Mouse (Mus musculus): ENCODE measurements around the gene Defa26.
"Not testable (repeated sequence)": the region's sequence is repeated elsewhere in the genome, so short reads cannot be mapped to it uniquely, and the experiment has no call there.

Gene Defa26

GRCm38 (mm10) chr8:21617883-21618282 is at the start of gene Defa26:
TSS of gene Defa26 (plus strand) at chr8:21618183.
- not testable (repeated sequence) for DNase-seq (ENCODE audit: low spot score)

- DNase-seq (ENCODE audit: low spot score), result not testable (repeated sequence)
Observed at GRCm38 (mm10) chr8:21582706-21583105, 35.3 kb upstream of the Defa26 start, which contains the start of gene Defa28. TSS of gene Defa28 (plus strand) at chr8:21583006.

- DNase-seq (ENCODE audit: low spot score), result not testable (repeated sequence)
Observed at GRCm38 (mm10) chr8:21594408-21594807, 23.6 kb upstream of the Defa26 start, which contains the start of gene Gm7861. TSS of gene Gm7861 (minus strand) at chr8:21594508.

GRCm38 (mm10) chr8:21655480-21655879 is 37.5 kb downstream of the Defa26 start, which contains the start of gene Defa17:
TSS of gene Defa17 (plus strand) at chr8:21655780.
- not testable (repeated sequence) for DNase-seq (ENCODE audit: low spot score)

GRCm38 (mm10) chr8:21665497-21665896 is 47.5 kb downstream of the Defa26 start, which contains the start of gene Defa34:
TSS of gene Defa34 (plus strand) at chr8:21665797.
- DNase-seq (ENCODE audit: low spot score), result not testable (repeated sequence)
